Mouse (Mus musculus) urinary bladder, postnatal 10 days (tissue): ENCODE results near the gene Trmt61a.

Experiments used
- DNase-seq: peaks from one replicate; pipeline ENCODE4 v3.0.0; 2022; ENCODE audit warnings: low spot score

The Trmt61a gene

DNA sequence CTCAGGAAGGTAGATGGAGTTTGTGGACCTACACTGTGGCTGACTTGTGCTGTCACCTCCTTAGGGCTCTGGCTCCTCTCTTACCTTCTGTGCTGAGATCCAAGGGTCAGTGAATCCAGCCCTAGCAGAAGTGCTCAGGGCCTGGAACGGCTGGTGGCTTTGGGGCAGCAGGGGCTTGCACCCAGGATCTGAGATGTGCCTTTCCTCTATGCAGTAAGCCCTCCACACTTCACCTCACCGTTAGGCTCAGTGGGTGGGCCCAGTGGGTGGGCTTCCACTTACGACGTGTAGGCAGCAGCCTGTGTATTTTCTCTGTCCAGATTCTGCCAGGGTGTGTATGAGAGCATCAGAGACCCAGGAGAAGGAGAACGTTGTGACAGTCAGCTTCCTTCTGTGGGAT, 55.0 kb downstream of the Trmt61a start:
- DNase-seq = no peak
